Mouse (Mus musculus): Measurements from ENCODE around the gene Ctnnbl1. TPM values are rescaled to one million over a fixed set of nuclear protein-coding genes. Genes with fewer than 3 reads are reported as not detected.

The Ctnnbl1 gene
- polyA plus RNA-seq, 1 experiment, result 28.3 TPM

DNA sequence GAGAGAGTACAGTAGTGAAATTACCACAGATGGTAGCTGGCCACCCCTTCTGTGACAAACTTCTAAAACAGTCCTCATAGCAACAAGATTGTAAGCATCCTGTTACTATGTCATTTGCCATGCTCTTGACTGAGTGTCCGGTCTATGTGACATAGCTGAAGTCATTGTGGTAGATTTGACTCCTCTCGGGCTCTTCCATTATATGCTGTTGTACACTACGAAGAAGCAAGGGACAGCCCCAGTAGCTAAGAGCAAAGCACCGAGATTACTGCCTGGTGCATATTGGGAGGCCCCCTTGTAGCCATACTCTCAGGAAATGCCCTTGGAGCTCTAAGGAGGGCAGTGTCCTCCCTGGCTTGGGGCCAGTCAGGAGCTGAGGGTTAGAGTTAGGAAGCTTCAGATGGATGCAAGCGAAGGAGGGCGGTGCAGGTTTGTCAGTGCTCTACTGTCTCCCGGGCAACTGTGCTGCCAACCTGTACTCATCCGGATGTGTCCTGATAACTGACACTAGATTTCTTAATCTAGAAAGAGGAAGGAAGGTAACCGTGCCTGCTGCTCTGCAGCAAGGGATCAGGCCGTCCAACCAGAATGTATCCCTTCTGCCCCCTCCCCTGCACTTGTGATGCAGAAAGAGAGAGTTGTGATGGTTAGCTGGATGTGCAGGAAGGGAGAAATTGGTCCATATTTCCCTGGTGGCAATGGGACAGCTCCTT lies 55.8 kb downstream of the Ctnnbl1 start:
- no peaks in the 10 kb centered on the region for H3K4me1 ChIP-seq (ENCODE audit: control insufficient read depth, insufficient read depth, insufficient read length)
- WGBS, result 75% methylated on average over 10 of the region's 10 CpGs
- TF ChIP-seq POLR2A (IDR thresholded peaks at IDR 0.05; ENCODE audit: low read depth, low read length) (no peak), CTCF (IDR thresholded peaks at IDR 0.05; ENCODE audit: extremely low read depth, insufficient read depth, insufficient read length, insufficient replicate concordance) (no peak)
- peaks cover 11% of the 10 kb centered on the region for H3K36me3 ChIP-seq (ENCODE audit: control insufficient read depth, insufficient read depth, low read length)
- H3K27ac ChIP-seq (ENCODE audit: insufficient read depth, low read length), result no peak overlapping the region
- H3K4me3 ChIP-seq (ENCODE audit: extremely low read depth, insufficient read depth, insufficient read length), result no peak overlapping the region
- H3K27me3 ChIP-seq (ENCODE audit: control insufficient read depth, insufficient read depth, low read length), result no peaks in the 10 kb centered on the region
- DNase-seq (ENCODE audit: low read depth in 1 of 2, low spot score in 2 of 2), result no peak

- peaks cover 11% of the 10 kb centered on the region for H3K36me3 ChIP-seq (ENCODE audit: control insufficient read depth, insufficient read depth, low read length)
- H3K4me1 ChIP-seq (ENCODE audit: control insufficient read depth, insufficient read depth, insufficient read length), result no peaks in the 10 kb centered on the region
- TF ChIP-seq CTCF (IDR thresholded peaks at IDR 0.05; ENCODE audit: extremely low read depth, insufficient read depth, insufficient read length, insufficient replicate concordance), result no peak
- no peak for TF ChIP-seq POLR2A (IDR thresholded peaks at IDR 0.05; ENCODE audit: low read depth, low read length)
- no peak for DNase-seq (ENCODE audit: low read depth in 1 of 2, low spot score in 2 of 2)
- WGBS, result 81% methylated on average over 8 of the region's 8 CpGs
- no peak overlapping the region for H3K4me3 ChIP-seq (ENCODE audit: extremely low read depth, insufficient read depth, insufficient read length)
- no peak overlapping the region for H3K27ac ChIP-seq (ENCODE audit: insufficient read depth, low read length)
- H3K27me3 ChIP-seq (ENCODE audit: control insufficient read depth, insufficient read depth, low read length), result no peaks in the 10 kb centered on the region
Measured at GRCm38 (mm10) chr2:157793851-157794332, 56.7 kb downstream of the Ctnnbl1 start.

DNA sequence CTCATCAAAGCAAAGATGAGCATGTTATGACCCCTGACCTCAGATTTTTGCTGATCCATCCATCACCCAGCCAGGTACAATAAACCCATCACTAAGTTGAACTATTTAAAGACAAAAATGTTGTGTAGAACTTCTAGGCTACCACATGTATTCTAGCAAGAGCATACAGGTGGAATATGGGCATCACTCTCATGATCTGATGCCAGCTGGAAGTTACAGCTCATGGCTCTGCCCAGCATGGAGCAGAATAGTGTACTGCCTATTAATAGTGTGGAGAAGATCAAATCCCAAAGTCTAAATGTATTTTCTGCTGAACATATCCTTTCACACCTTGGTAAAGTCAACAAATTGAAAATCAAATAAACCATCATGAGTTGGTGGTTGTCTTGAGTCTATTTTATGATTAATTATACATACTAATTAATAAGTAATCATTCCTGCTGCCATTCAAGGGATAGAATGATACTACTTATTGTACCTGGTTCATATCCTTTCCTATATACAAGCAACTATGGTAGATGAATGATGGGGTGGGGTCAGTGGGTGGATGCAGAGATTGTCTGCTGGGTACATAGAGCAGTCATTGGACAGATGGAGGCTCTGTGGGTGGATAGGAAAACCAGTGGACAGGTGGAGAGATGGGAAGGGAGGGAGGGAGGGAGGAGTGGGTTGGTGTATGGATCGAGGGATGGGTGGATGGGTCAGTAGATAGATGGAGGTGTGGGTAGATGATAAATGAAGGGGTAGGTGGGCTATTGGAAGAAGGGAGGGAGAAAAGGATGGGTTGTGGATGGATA lies 58.6 kb downstream of the Ctnnbl1 start:
- no peaks in the 10 kb centered on the region for H3K4me1 ChIP-seq (ENCODE audit: control insufficient read depth, insufficient read depth, insufficient read length)
- DNase-seq (ENCODE audit: low read depth in 1 of 2, low spot score in 2 of 2), result no peak
- H3K27ac ChIP-seq (ENCODE audit: insufficient read depth, low read length), result no peak overlapping the region
- WGBS, result 93% methylated on average over 1 of the region's 1 CpGs
- H3K4me3 ChIP-seq (ENCODE audit: extremely low read depth, insufficient read depth, insufficient read length), result no peak overlapping the region
- TF ChIP-seq CTCF (IDR thresholded peaks at IDR 0.05; ENCODE audit: extremely low read depth, insufficient read depth, insufficient read length, insufficient replicate concordance), result no peak
- no peak for TF ChIP-seq POLR2A (IDR thresholded peaks at IDR 0.05; ENCODE audit: low read depth, low read length)
- H3K36me3 ChIP-seq (ENCODE audit: control insufficient read depth, insufficient read depth, low read length), result peaks cover 2% of the 10 kb centered on the region
- H3K27me3 ChIP-seq (ENCODE audit: control insufficient read depth, insufficient read depth, low read length), result no peaks in the 10 kb centered on the region

DNA sequence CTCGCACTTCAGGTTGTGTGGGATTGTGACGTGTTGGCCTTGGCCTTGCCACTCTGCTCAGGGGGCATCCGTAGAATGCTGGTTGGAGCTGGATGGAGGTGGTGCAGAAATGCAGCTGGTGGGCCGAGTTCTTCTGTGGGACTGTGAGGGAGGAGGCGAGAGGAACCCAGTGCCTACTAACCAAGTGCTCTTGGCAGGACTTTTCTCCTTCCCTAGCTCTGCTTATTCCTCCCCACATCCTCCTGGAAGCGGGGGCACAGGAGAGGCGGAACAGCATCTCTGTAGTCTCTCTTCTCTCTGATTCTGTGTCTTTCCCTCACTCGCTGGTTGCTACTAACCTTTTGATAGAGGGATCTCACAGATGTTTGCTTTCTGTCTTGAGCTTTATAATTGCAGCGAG lies 62.3 kb downstream of the Ctnnbl1 start:
- DNase-seq (ENCODE audit: low read depth in 1 of 2, low spot score in 2 of 2), result no peak
- no peaks in the 10 kb centered on the region for H3K27me3 ChIP-seq (ENCODE audit: control insufficient read depth, insufficient read depth, low read length)
- peaks cover 2% of the 10 kb centered on the region for H3K36me3 ChIP-seq (ENCODE audit: control insufficient read depth, insufficient read depth, low read length)
- H3K4me1 ChIP-seq (ENCODE audit: control insufficient read depth, insufficient read depth, insufficient read length), result no peaks in the 10 kb centered on the region
- no peak overlapping the region for H3K27ac ChIP-seq (ENCODE audit: insufficient read depth, low read length)
- TF ChIP-seq POLR2A (IDR thresholded peaks at IDR 0.05; ENCODE audit: low read depth, low read length) (no peak), CTCF (IDR thresholded peaks at IDR 0.05; ENCODE audit: extremely low read depth, insufficient read depth, insufficient read length, insufficient replicate concordance) (no peak)
- 92% methylated on average over 9 of the region's 9 CpGs for WGBS
- no peak overlapping the region for H3K4me3 ChIP-seq (ENCODE audit: extremely low read depth, insufficient read depth, insufficient read length)

- H3K4me1 ChIP-seq (ENCODE audit: control insufficient read depth, insufficient read depth, insufficient read length), result no peaks in the 10 kb centered on the region
- TF ChIP-seq POLR2A (IDR thresholded peaks at IDR 0.05; ENCODE audit: low read depth, low read length), result no peak
- no peak for TF ChIP-seq CTCF (IDR thresholded peaks at IDR 0.05; ENCODE audit: extremely low read depth, insufficient read depth, insufficient read length, insufficient replicate concordance)
- no peaks in the 10 kb centered on the region for H3K27me3 ChIP-seq (ENCODE audit: control insufficient read depth, insufficient read depth, low read length)
- H3K36me3 ChIP-seq (ENCODE audit: control insufficient read depth, insufficient read depth, low read length), result peaks cover 2% of the 10 kb centered on the region
- H3K4me3 ChIP-seq (ENCODE audit: extremely low read depth, insufficient read depth, insufficient read length), result no peak overlapping the region
- DNase-seq (ENCODE audit: low read depth in 1 of 2, low spot score in 2 of 2), result no peak
- H3K27ac ChIP-seq (ENCODE audit: insufficient read depth, low read length), result no peak overlapping the region
- WGBS, result 94% methylated on average over 2 of the region's 2 CpGs
Measured at GRCm38 (mm10) chr2:157800288-157800687, 63.1 kb downstream of the Ctnnbl1 start.

- Histone ChIP-seq H3K4me1 (ENCODE audit: control insufficient read depth, insufficient read depth, insufficient read length) (no peaks in the 10 kb centered on the region), H3K4me3 (ENCODE audit: extremely low read depth, insufficient read depth, insufficient read length) (no peak overlapping the region), H3K36me3 (ENCODE audit: control insufficient read depth, insufficient read depth, low read length) (peaks cover 2% of the 10 kb centered on the region), H3K27ac (ENCODE audit: insufficient read depth, low read length) (no peak overlapping the region), H3K27me3 (ENCODE audit: control insufficient read depth, insufficient read depth, low read length) (no peaks in the 10 kb centered on the region)
- TF ChIP-seq POLR2A (IDR thresholded peaks at IDR 0.05; ENCODE audit: low read depth, low read length) (no peak), CTCF (IDR thresholded peaks at IDR 0.05; ENCODE audit: extremely low read depth, insufficient read depth, insufficient read length, insufficient replicate concordance) (no peak)
- no peak for DNase-seq (ENCODE audit: low read depth in 1 of 2, low spot score in 2 of 2)
- WGBS, result 92% methylated on average over 11 of the region's 11 CpGs
Measured at GRCm38 (mm10) chr2:157800746-157801501, 63.7 kb downstream of the Ctnnbl1 start.
